Mouse (Mus musculus): ENCODE results near the gene Gstp2.

Gene Gstp2

GRCm38 (mm10) chr19:4014802-4015201 lies 31.0 kb downstream of the Gstp2 start:
- in situ Hi-C loops (cut with MboI; ENCODE audit: low sequenced_read_pairs) = no loop called here

DNA sequence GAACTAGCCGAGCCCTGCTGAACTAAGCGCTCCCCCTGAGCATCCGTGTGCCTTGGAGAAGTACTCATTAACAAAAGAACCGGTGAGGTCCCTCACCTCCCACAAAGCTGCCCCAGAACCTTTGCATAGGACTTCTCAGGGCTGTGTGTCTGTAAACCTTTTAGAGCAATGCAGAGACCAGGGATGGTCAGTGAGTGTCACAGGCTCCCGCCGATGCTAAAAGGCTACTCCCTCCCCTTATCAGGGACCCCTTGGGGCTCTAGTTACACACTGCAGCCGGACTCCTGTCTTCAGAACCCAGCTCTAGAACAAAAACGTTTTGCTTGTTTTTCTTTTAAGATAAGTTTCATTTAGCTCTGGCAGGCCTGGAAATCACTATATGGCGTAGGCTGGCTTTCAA lies 32.8 kb downstream of the Gstp2 start:
- in situ Hi-C loops (cut with MboI; ENCODE audit: low sequenced_read_pairs) = no loop called here

DNA sequence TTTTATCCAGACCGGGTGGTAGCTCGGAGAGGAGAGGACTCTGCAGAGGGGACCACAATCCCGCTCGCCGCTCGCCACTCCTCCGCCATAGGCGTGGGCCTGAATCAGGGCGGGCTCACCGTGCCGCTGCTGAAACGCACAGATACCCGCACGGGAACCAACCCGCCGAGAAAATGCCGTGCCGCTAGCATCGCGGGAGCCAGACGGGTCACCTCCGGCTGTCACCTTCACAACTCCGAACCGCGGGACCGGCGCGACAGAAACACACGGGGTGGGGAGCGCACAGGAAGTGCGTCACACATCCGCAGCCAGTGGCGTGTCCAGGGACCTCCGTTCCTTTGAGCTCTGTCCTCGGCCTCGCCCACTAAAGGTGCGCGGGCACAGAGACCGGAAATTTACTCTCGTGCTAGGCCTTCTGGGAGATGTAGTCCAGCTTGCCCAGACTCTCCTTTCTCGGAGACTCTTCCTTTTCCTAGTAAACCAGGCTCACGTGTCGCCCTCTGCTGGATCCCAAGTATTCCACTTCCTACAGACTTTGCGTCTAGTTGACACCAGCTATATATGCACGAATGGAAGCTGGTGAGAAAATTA lies 33.3 kb downstream of the Gstp2 start, which contains the start of gene Ndufv1:
Gene Ndufv1, minus strand, starts transcription at position 375 of the 591 bp plus-strand sequence.
- in situ Hi-C loops (cut with MboI; ENCODE audit: low sequenced_read_pairs) = no loop called here

DNA sequence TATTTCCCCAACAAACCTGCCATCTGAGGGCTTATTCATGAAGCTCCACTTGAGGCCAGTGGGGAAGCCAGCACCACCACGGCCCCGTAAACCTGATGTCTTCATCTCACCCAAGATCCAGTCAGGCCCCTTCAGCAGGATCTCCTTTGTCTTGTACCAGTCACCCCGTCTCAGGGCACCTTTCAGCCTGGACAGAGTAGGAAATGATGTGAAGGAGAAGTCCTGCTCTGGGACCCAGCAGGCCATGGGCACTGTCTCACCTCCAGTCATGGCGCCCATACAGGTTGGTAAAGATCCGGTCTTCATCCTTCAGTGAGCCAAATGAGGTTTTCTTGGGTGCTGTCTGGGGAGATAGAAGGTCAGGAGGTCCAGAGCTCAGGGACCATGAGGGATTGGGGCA lies 34.7 kb downstream of the Gstp2 start:
- in situ Hi-C loops (cut with MboI; ENCODE audit: low sequenced_read_pairs) = no loop called here

DNA sequence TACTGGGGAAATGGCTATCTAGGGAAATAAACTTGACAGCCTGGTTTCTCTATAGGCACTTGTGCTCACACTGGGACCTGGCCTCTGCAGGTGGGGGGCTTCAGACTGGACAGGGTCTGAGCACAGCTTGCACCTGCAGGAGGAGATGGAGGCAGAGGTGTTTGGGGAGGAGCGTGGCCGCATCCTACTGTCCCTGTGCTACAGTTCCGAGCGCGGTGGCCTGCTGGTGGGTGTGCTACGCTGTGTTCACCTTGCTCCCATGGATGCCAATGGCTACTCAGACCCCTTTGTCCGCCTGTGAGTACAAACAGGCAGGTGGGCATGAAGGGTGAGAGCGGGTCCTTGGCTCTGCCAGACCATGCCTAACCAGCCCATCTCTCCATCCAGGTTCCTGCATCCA lies 39.9 kb downstream of the Gstp2 start:
- in situ Hi-C loops (cut with MboI; ENCODE audit: low sequenced_read_pairs) = no loop called here

GRCm38 (mm10) chr19:4005091-4005490 lies 40.7 kb downstream of the Gstp2 start:
- in situ Hi-C loops (cut with MboI; ENCODE audit: low sequenced_read_pairs) = no loop called here

- in situ Hi-C loops (cut with MboI; ENCODE audit: low sequenced_read_pairs) = no loop called here
These were observed 41.5 kb downstream of the Gstp2 start for GRCm38 (mm10) chr19:4004331-4004730.

DNA sequence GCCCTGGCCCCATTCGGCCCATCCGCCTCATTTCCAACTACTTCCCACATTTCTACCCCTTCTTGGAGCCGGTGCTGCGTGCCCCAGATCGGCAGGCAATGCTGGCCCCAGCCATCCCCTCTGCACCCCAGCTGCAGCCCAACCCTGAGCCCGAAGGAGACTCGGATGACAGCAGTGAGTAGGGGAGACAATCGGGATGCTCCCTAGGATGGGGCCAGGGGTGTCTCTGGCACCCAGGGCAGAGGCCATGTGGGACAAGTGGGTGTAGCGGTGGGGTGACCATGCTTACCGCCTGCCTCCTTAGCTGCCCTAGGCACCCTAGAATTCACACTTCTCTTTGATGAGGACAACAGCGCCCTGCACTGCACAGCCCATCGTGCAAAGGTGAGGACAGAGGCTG lies 42.2 kb downstream of the Gstp2 start:
- in situ Hi-C loops (cut with MboI; ENCODE audit: low sequenced_read_pairs) = no loop called here

DNA sequence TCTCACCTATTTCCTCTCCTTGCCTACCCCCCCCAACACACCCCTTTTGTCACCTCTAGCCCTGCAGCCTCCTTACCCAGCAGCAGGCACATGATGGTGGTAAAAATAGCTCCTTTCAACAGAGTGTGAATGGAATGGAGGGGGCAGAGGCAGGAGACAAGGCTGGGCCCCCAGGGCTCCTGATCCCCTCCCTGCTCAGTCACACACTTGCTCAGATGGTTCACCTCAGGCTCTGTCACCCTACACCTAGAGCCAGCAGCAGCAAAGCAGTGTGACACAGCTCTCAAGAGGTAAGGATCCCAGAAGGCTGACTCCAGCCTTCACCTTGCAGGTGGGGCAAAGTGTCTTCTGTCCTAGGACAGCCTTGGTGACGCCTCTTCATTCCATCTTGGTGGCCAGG lies 42.7 kb downstream of the Gstp2 start, which contains the start of gene Doc2g:
Gene Doc2g, plus strand, starts transcription at position 202 of the 400 bp plus-strand sequence.
- in situ Hi-C loops (cut with MboI; ENCODE audit: low sequenced_read_pairs) = no loop called here

- in situ Hi-C loops (cut with MboI; ENCODE audit: low sequenced_read_pairs) = no loop called here
These were observed 44.1 kb downstream of the Gstp2 start for GRCm38 (mm10) chr19:4001752-4002151.

GRCm38 (mm10) chr19:4000949-4001525 lies 44.8 kb downstream of the Gstp2 start:
- in situ Hi-C loops (cut with MboI; ENCODE audit: low sequenced_read_pairs) = no loop called here

DNA sequence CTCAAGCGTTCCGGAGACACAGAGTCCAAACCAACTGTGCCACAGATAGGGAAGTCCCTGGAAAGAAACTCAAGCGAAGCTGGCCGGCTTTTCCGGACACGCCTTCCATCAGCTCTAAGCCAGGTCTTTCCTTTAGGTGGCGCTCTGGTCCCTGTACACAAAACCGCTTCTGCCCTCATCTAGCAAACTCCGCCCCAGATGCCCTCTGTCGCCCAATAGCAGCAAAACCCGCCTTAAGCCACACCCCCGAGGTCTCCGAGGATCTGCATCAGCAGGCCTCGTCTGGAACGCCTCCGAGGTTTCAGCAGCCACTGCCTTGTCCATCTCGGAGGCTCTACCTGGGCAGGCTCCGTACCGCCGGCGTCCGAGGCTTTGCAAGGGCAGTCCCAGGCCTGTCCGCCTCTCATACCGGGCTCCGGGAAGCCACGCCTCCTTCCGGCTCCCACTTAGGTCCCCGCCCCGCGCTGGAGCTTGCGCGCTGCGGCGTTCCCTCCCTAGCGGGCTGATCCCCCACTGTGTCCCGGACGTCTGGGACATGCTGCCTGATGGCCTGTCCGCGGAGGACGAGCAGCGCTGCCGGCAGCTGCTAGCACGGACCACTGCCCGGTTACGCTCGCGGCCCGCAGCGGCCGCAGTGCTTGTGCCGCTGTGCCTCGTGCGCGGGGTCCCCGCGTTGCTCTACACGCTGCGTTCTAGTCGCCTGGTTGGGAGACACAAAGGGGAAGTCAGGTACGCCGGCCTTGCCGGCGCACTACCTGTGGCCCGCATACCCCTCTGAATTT lies 45.5 kb downstream of the Gstp2 start, which contains the start of the genes Nudt8 and Gm49405:
Gene Nudt8, plus strand, starts transcription at position 462 of the 782 bp plus-strand sequence.
Gene Gm49405, plus strand, starts transcription at position 508 of the 782 bp plus-strand sequence.
- in situ Hi-C loops (cut with MboI; ENCODE audit: low sequenced_read_pairs) = no loop called here

- in situ Hi-C loops (cut with MboI; ENCODE audit: low sequenced_read_pairs) = no loop called here
These were observed 46.6 kb downstream of the Gstp2 start for GRCm38 (mm10) chr19:3999121-3999730.

DNA sequence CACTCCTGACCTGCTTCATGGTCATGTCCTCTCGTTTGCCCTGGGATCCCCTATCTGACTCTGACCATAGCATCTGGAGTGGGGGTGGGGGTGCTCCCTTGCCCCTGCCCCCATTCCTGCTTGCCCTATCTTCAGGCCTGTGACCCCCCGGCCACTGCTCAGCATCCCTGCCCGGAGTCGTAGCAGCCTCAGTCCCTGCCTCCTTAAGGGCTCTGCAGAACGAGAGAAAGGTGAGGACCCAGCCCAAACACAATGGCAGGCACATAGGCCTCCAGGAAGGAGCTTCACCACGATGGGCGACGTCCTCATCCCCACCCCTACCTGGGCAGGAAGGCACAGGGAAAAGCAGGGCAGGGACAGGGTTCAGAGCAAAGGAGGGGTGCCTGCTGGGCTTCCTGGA lies 47.5 kb downstream of the Gstp2 start:
- in situ Hi-C loops (cut with MboI; ENCODE audit: low sequenced_read_pairs) = no loop called here

DNA sequence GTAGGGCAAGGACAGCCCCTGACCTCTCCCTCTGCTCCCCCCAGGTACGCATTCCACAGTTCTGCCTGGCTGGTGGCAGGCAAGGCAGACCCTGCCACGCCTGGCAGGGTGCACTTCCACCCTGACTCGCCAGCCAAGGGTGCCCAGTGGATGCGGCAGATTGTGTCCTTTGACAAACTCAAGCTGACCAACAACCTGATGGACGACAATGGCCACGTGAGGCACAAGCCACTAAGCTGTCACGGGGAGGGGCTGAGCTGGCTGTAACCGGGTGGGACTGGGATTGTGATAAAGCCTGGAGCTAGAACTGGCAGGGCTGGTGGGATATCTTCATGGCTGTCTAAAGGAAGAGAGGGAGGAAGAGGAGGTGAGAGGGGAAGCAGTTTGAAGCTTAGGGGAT lies 48.6 kb downstream of the Gstp2 start:
- in situ Hi-C loops (cut with MboI; ENCODE audit: low sequenced_read_pairs) = no loop called here

DNA sequence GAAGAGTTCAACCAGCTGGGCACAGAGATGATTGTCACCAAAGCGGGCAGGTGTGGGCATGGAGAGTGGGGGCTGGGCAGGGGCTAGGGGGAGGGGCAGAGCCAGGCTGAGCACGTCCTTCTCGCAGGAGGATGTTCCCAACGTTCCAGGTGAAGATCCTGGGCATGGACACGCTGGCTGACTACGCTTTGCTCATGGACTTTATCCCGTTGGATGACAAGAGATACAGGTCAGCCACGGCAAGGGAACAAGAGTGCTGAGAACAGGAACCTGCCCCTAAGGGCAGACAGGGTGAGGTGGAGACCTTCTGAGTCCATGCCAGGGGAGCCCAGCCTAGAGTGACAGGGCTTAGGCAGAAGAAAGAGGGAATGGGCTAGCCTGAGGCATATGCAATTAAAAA lies 49.1 kb downstream of the Gstp2 start:
- in situ Hi-C loops (cut with MboI; ENCODE audit: low sequenced_read_pairs) = no loop called here

GRCm38 (mm10) chr19:3996106-3996505 lies 49.7 kb downstream of the Gstp2 start:
- in situ Hi-C loops (cut with MboI; ENCODE audit: low sequenced_read_pairs) = no loop called here

DNA sequence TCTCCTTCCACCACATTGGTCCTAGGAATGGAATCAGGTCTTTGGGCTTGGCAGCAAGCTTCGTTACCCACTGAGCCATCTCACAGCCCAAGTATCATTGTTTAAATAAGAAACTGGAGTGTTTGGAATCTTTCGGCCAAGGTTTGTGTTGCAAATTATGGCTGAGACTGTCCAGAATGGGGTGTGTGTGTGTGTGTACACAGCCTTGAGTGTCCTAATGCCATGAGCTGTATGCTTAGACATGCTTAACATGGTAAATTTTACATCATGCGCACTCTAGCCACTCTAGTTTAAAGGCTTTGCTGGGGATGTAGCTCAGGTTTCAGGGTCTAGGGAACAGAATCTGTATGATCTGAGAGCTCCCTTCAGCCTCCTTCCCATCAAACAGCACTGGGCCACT lies 50.3 kb downstream of the Gstp2 start:
- in situ Hi-C loops (cut with MboI; ENCODE audit: low sequenced_read_pairs) = no loop called here

DNA sequence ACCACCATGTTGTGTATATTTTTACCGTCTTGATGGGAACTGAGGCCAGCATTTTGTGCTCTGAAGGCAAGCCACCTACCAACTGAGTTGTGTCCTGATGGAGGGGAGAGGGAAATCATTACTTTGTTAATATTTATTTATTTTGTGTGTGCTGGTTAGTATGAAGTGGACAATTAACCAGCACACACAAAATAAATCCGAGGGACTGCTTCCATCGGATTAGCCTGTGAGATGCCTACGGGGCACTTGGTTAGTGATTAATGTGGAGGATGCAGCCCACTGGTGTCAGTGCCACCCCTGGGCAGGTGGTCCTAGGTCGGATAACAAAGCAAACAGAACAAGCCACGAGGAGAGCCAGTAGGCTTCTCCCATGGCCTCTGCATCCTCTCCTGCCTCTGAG lies 50.9 kb downstream of the Gstp2 start:
- in situ Hi-C loops (cut with MboI; ENCODE audit: low sequenced_read_pairs) = no loop called here

- in situ Hi-C loops (cut with MboI; ENCODE audit: low sequenced_read_pairs) = no loop called here
These were observed 53.4 kb downstream of the Gstp2 start, which contains the start of gene Tbx10 for GRCm38 (mm10) chr19:3992416-3992815. Gene Tbx10, plus strand, starts transcription at chr19:3992752.

DNA sequence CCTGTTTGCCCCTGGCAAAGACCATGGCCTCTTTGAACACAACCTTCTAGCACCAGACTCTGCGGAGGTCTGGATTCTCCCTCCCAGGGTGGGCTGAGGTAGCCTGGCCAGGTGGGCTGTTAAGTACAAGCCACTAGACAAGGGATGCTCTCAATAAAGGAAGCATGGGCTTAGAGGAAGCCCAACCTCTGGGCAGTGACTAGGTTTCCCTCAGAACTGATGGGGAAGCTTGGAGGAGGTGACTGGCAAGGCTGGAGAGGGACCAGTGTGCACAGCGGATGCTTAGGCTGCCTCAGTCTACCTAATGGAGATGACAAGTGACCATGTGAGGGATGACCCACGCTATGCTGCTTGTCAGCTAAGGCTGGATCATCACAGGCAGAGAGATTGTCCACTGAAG lies 53.9 kb downstream of the Gstp2 start:
- in situ Hi-C loops (cut with MboI; ENCODE audit: low sequenced_read_pairs) = no loop called here

Data from CH12F3 (cell line).